Mouse (Mus musculus): ENCODE data around the gene Ulk3.
A peak's percentile ranks its signal among the peaks of the same experiment; 100 is the strongest.

The Ulk3 gene

GRCm38 (mm10) chr9:57618854-57619253 lies 29.6 kb downstream of the Ulk3 start:
- DNase-seq, result no peak

GRCm38 (mm10) chr9:57620674-57621073 lies 31.4 kb downstream of the Ulk3 start, which contains the start of gene Lman1l:
TSS of gene Lman1l (minus strand) at chr9:57620774.
- DNase-seq, result no peak

GRCm38 (mm10) chr9:57624295-57624694 lies 35.0 kb downstream of the Ulk3 start:
- peak in 1 of 2 experiments; percentile 4 for DNase-seq

- DNase-seq, result no peak
Measured at GRCm38 (mm10) chr9:57625674-57626500, 36.6 kb downstream of the Ulk3 start.

GRCm38 (mm10) chr9:57627191-57627590 lies 37.9 kb downstream of the Ulk3 start:
- DNase-seq, result peak in 1 of 2 experiments; percentile 4

GRCm38 (mm10) chr9:57627892-57628291 lies 38.6 kb downstream of the Ulk3 start:
- DNase-seq, result no peak

GRCm38 (mm10) chr9:57628717-57629116 lies 39.5 kb downstream of the Ulk3 start:
- no peak for DNase-seq

GRCm38 (mm10) chr9:57629118-57629874 lies 40.0 kb downstream of the Ulk3 start:
- peak; percentile 62 to 77 for DNase-seq

- peak in 1 of 2 experiments; percentile 52 for DNase-seq
Measured at GRCm38 (mm10) chr9:57633481-57634024, 44.3 kb downstream of the Ulk3 start.

GRCm38 (mm10) chr9:57637272-57637671 lies 48.0 kb downstream of the Ulk3 start:
- DNase-seq, result peak in 1 of 2 experiments; percentile 15

- DNase-seq, result peak; percentile 65 to 78
Measured at GRCm38 (mm10) chr9:57637741-57638322, 48.6 kb downstream of the Ulk3 start.

- peak; percentile 63 to 69 for DNase-seq
Measured at GRCm38 (mm10) chr9:57638651-57639459, 49.6 kb downstream of the Ulk3 start.

- peak in 1 of 2 experiments; percentile 18 for DNase-seq
Measured at GRCm38 (mm10) chr9:57639661-57640328, 50.5 kb downstream of the Ulk3 start.

- peak; percentile 84 to 96 for DNase-seq
Measured at GRCm38 (mm10) chr9:57640384-57640783, 51.1 kb downstream of the Ulk3 start.

GRCm38 (mm10) chr9:57641022-57641421 lies 51.8 kb downstream of the Ulk3 start:
- peak in 1 of 2 experiments; percentile 8 for DNase-seq

GRCm38 (mm10) chr9:57641775-57642550 lies 52.7 kb downstream of the Ulk3 start:
- DNase-seq, result peak in 1 of 2 experiments; percentile 34

GRCm38 (mm10) chr9:57643169-57643855 lies 54.1 kb downstream of the Ulk3 start:
- peak in 1 of 2 experiments; percentile 43 for DNase-seq

GRCm38 (mm10) chr9:57643856-57644180 lies 54.6 kb downstream of the Ulk3 start:
- DNase-seq, result peak; percentile 51 to 57

GRCm38 (mm10) chr9:57644442-57644943 lies 55.2 kb downstream of the Ulk3 start:
- DNase-seq, result no peak

All from spleen, adult 18-20 months (tissue).